Mouse (Mus musculus) Muller cell, postnatal 12 days (primary cell): ENCODE results near the gene Zscan29.

Experiments used
- DNase-seq: peaks from one replicate; pipeline ENCODE4 v3.0.0-alpha.2; 2015; ENCODE audit errors: inconsistent ontology term

Gene Zscan29

GRCm38 (mm10) chr2:121170980-121171742 is at the start of gene Zscan29:
Zscan29 (minus strand) TSS chr2:121171125.
- DNase-seq, result peak; percentile 91

- DNase-seq, result peak; percentile 11
Measured at GRCm38 (mm10) chr2:121219994-121220393, 49.1 kb upstream of the Zscan29 start.

- no peak for DNase-seq
Measured at GRCm38 (mm10) chr2:121219177-121219576, 48.3 kb upstream of the Zscan29 start.

GRCm38 (mm10) chr2:121214491-121214890 is 43.6 kb upstream of the Zscan29 start:
- DNase-seq, result no peak

- DNase-seq, result no peak
Measured at GRCm38 (mm10) chr2:121206541-121206940, 35.6 kb upstream of the Zscan29 start.

- no peak for DNase-seq
Measured at GRCm38 (mm10) chr2:121204276-121204675, 33.4 kb upstream of the Zscan29 start.

- DNase-seq, result no peak
Measured at GRCm38 (mm10) chr2:121195466-121195865, 24.5 kb upstream of the Zscan29 start.

GRCm38 (mm10) chr2:121188530-121188929 is 17.6 kb upstream of the Zscan29 start:
- DNase-seq, result no peak

- DNase-seq, result no peak
Measured at GRCm38 (mm10) chr2:121184142-121184541, 13.2 kb upstream of the Zscan29 start.

GRCm38 (mm10) chr2:121183431-121183830 is 12.5 kb upstream of the Zscan29 start:
- no peak for DNase-seq

GRCm38 (mm10) chr2:121178828-121179479 is 8.0 kb upstream of the Zscan29 start:
- no peak for DNase-seq

GRCm38 (mm10) chr2:121170481-121170971 is 399 bp downstream of the Zscan29 start, which contains the start of gene Tubgcp4:
Tubgcp4 (plus strand) TSS chr2:121170654.
- no peak for DNase-seq

- DNase-seq, result peak; percentile 60
Measured at GRCm38 (mm10) chr2:121169902-121170301, 1.0 kb downstream of the Zscan29 start.

GRCm38 (mm10) chr2:121169173-121169572 is 1.8 kb downstream of the Zscan29 start:
- no peak for DNase-seq

- DNase-seq, result no peak
Measured at GRCm38 (mm10) chr2:121153100-121153499, 17.8 kb downstream of the Zscan29 start.

- no peak for DNase-seq
Measured at GRCm38 (mm10) chr2:121149679-121150078, 21.2 kb downstream of the Zscan29 start.

- no peak for DNase-seq
Measured at GRCm38 (mm10) chr2:121142415-121142814, 28.5 kb downstream of the Zscan29 start.

GRCm38 (mm10) chr2:121141216-121142035 is 29.5 kb downstream of the Zscan29 start:
- DNase-seq, result peak; percentile 12

GRCm38 (mm10) chr2:121140018-121140882 is 30.7 kb downstream of the Zscan29 start, which contains the start of the genes Adal and Lcmt2:
Adal (plus strand) TSS chr2:121140428.
Lcmt2 (minus strand) TSS chr2:121140653.
- peak; percentile 95 for DNase-seq

- peak; percentile 80 for DNase-seq
Measured at GRCm38 (mm10) chr2:121139266-121140017, 31.5 kb downstream of the Zscan29 start.
